Mouse (Mus musculus) forebrain, embryonic 16.5 days (tissue): ENCODE data around the gene Polr2e. TPM values are rescaled to one million over a fixed set of nuclear protein-coding genes. Genes with fewer than 3 reads are reported as not detected.
"Not testable (repeated sequence)": the region's sequence is repeated elsewhere in the genome, so short reads cannot be mapped to it uniquely, and the experiment has no call there.

ENCODE experiments used
- ATAC-seq: fragments of 200-750 bp; cut with Nextera tagmentation; 2 replicates; pipeline ENCODE4 v1.8.0; 2017; ENCODE audit warnings: mild to moderate bottlenecking, moderate library complexity
- H3K27ac ChIP-seq: fragments of 300-500 bp; sonication (generic); 2 replicates; pipeline ENCODE4 v1.5.1; 2014; ENCODE audit warnings: low read length, control low read depth
- H3K27me3 ChIP-seq: fragments of 300-500 bp; sonication (generic); replicated peaks from 2 replicates; pipeline ENCODE4 v1.6.1; 2014; ENCODE audit warnings: low read length; ENCODE audit not compliant: control insufficient read depth, insufficient read depth
- H3K36me3 ChIP-seq: fragments of 300-500 bp; sonication (generic); 2 replicates; pipeline ENCODE4 v1.6.1; 2014; ENCODE audit not compliant: control insufficient read depth, insufficient read depth
- H3K4me1 ChIP-seq: fragments of 300-500 bp; sonication (generic); replicated peaks from 2 replicates; pipeline ENCODE4 v1.6.1; 2014; ENCODE audit warnings: low read length; ENCODE audit not compliant: control insufficient read depth, insufficient read depth
- H3K4me2 ChIP-seq: fragments of 300-500 bp; sonication (generic); 2 replicates; pipeline ENCODE4 v1.6.1; 2014; ENCODE audit warnings: mild to moderate bottlenecking, low read length, control low read depth
- H3K4me3 ChIP-seq: fragments of 300-500 bp; sonication (generic); replicated peaks from 2 replicates; pipeline ENCODE4 v1.5.1; 2014; ENCODE audit warnings: mild to moderate bottlenecking, low read length, control low read depth
- H3K9ac ChIP-seq: fragments of 300-500 bp; sonication (generic); replicated peaks from 2 replicates; pipeline ENCODE4 v1.6.1; 2014; ENCODE audit warnings: low read depth, low read length, control low read depth
- H3K9me3 ChIP-seq: fragments of 300-500 bp; sonication (generic); 2 replicates; pipeline ENCODE4 v1.6.1; 2016; ENCODE audit warnings: low read length; ENCODE audit not compliant: control insufficient read depth
- WGBS: fragments of 180-500 bp; shearing (Covaris S2); extraction: QIAGEN DNeasy Blood & Tissue Kit; methylation state at CpG from one replicate; pipeline ENCODE4 v1.1.7; 2014; 5-methylcytosine and 5-hydroxymethylcytosine counted together
- polyA plus RNA-seq: library from polyadenylated mRNA; unstranded; fragments of >200 nt; fragmentation: Nextera tagmentation; extraction: Ambion mirVana; gene quantifications from 2 replicates; pipeline ENCODE4 v1.2.1, GENCODE M21; 2015

The Polr2e gene
- polyA plus RNA-seq, 1 experiment from 2014 or later: 173 TPM

GRCm38 (mm10) chr10:80047041-80047565, 7.5 kb upstream of the Polr2e start, which contains the start of gene Gpx4:
TSS of gene Gpx4 (plus strand) at chr10:80047166.
- WGBS: 46% methylated on average over 9 of the region's 9 CpGs

GRCm38 (mm10) chr10:80045766-80046165, 6.2 kb upstream of the Polr2e start:
- no peak for ATAC-seq
- H3K4me2 ChIP-seq: no peak overlapping the region
- H3K27ac ChIP-seq: no peak overlapping the region
- 64% methylated on average over 5 of the region's 5 CpGs for WGBS
- no peak overlapping the region for H3K4me3 ChIP-seq
- H3K4me1 ChIP-seq: peaks cover 7% of the 10 kb centered on the region
- H3K9ac ChIP-seq: no peak overlapping the region
- no peaks in the 10 kb centered on the region for H3K36me3 ChIP-seq
- no peaks in the 10 kb centered on the region for H3K27me3 ChIP-seq
- no peaks in the 10 kb centered on the region for H3K9me3 ChIP-seq

More at GRCm38 (mm10) chr10:80047041-80047565, 7.5 kb upstream of the Polr2e start, which contains the start of gene Gpx4:
- H3K4me1 ChIP-seq: peaks cover 7% of the 10 kb centered on the region
- no peak for ATAC-seq
- H3K36me3 ChIP-seq: no peaks in the 10 kb centered on the region
- no peaks in the 10 kb centered on the region for H3K9me3 ChIP-seq
- H3K9ac ChIP-seq: no peak within 1 kb of the TSS
- H3K4me2 ChIP-seq: no peak within 1 kb of the TSS
- H3K4me3 ChIP-seq: no peak within 1 kb of the TSS
- no peak within 1 kb of the TSS for H3K27ac ChIP-seq
- no peaks in the 10 kb centered on the region for H3K27me3 ChIP-seq

- not testable (repeated sequence) for H3K27ac ChIP-seq, H3K4me1 ChIP-seq, ATAC-seq, H3K4me2 ChIP-seq, H3K27me3 ChIP-seq, H3K9ac ChIP-seq, H3K9me3 ChIP-seq, H3K36me3 ChIP-seq, H3K4me3 ChIP-seq
- 92% methylated on average over 2 of the region's 4 CpGs for WGBS
Observed at GRCm38 (mm10) chr10:80045364-80045763, 5.8 kb upstream of the Polr2e start.

- Histone ChIP-seq H3K9me3 (no peaks in the 10 kb centered on the region), H3K4me2 (no peak overlapping the region), H3K9ac (no peak overlapping the region), H3K36me3 (no peaks in the 10 kb centered on the region), H3K4me1 (peaks cover 10% of the 10 kb centered on the region), H3K27ac (no peak overlapping the region), H3K27me3 (no peaks in the 10 kb centered on the region), H3K4me3 (no peak overlapping the region)
- WGBS: 42% methylated on average over 4 of the region's 4 CpGs
- no peak for ATAC-seq
Observed at GRCm38 (mm10) chr10:80044087-80044486, 4.5 kb upstream of the Polr2e start.

- not testable (repeated sequence) for H3K36me3 ChIP-seq
Observed at GRCm38 (mm10) chr10:80041409-80042060, 1.9 kb upstream of the Polr2e start.

GRCm38 (mm10) chr10:80036832-80037231, 2.8 kb downstream of the Polr2e start:
- Histone ChIP-seq H3K4me1 (peaks cover 17% of the 10 kb centered on the region), H3K27me3 (no peaks in the 10 kb centered on the region), H3K9ac (no peak overlapping the region), H3K4me3 (no peak overlapping the region), H3K4me2 (no peak overlapping the region), H3K9me3 (no peaks in the 10 kb centered on the region), H3K27ac (no peak overlapping the region), H3K36me3 (peaks cover 16% of the 10 kb centered on the region)
- ATAC-seq: no peak
- WGBS: 93% methylated on average over 13 of the region's 13 CpGs

More at GRCm38 (mm10) chr10:80041409-80042060, 1.9 kb upstream of the Polr2e start:
- ATAC-seq, H3K27me3 ChIP-seq, H3K4me2 ChIP-seq, H3K9ac ChIP-seq, H3K4me3 ChIP-seq, H3K27ac ChIP-seq, H3K9me3 ChIP-seq: not testable (repeated sequence)
- H3K4me1 ChIP-seq: peaks cover 17% of the 10 kb centered on the region
- WGBS: 85% methylated on average over 8 of the region's 8 CpGs

- no peak for ATAC-seq
- Histone ChIP-seq H3K27me3 (no peaks in the 10 kb centered on the region), H3K36me3 (peaks cover 16% of the 10 kb centered on the region), H3K9ac (no peak overlapping the region), H3K4me3 (no peak overlapping the region), H3K9me3 (no peaks in the 10 kb centered on the region), H3K4me2 (no peak overlapping the region), H3K4me1 (peaks cover 17% of the 10 kb centered on the region), H3K27ac (no peak overlapping the region)
- 93% methylated on average over 5 of the region's 5 CpGs for WGBS
Observed at GRCm38 (mm10) chr10:80035686-80036085, 3.9 kb downstream of the Polr2e start.

GRCm38 (mm10) chr10:80035148-80035547, 4.4 kb downstream of the Polr2e start:
- Histone ChIP-seq H3K4me3 (no peak overlapping the region), H3K36me3 (peaks cover 16% of the 10 kb centered on the region), H3K27ac (no peak overlapping the region), H3K9ac (no peak overlapping the region), H3K4me1 (peaks cover 17% of the 10 kb centered on the region), H3K4me2 (no peak overlapping the region), H3K27me3 (no peaks in the 10 kb centered on the region), H3K9me3 (no peaks in the 10 kb centered on the region)
- WGBS: 77% methylated on average over 8 of the region's 8 CpGs
- ATAC-seq: no peak

GRCm38 (mm10) chr10:80033511-80034391, 5.8 kb downstream of the Polr2e start:
- peaks cover 16% of the 10 kb centered on the region for H3K36me3 ChIP-seq
- no peak overlapping the region for H3K4me2 ChIP-seq
- no peak overlapping the region for H3K27ac ChIP-seq
- H3K9ac ChIP-seq: no peak overlapping the region
- 52% methylated on average over 9 of the region's 9 CpGs for WGBS
- H3K9me3 ChIP-seq: no peaks in the 10 kb centered on the region
- no peak overlapping the region for H3K4me3 ChIP-seq
- no peak for ATAC-seq
- no peaks in the 10 kb centered on the region for H3K27me3 ChIP-seq
- peaks cover 12% of the 10 kb centered on the region for H3K4me1 ChIP-seq
